In the genomic region with DNA sequence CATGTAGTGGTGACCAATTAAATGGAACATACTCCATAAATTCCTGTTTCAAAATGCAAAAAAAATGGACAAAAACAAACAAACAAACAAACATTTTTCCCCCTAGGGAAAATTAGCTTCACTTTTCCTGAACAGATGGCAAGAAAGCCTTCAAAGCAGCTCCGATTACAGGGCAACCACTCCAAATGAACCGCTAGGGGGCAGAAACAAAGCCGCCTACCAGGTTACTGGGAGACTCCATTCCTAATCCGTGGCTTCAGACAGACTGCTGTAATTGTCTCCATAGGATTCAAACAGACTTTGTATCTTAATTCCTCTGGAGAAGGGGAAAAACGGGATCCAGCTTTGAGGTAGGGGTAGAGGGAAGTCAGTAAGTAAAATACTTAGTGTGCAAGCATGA, we compare ENCODE assay signal across 9 mouse cellular contexts.
DNase-seq lines count a peak whose midpoint lies in the region; TF ChIP-seq lines count a peak whose summit lies in the region.
"Had no signal": no experiment of that assay in that cellular context is flagged by ENCODE, and none has a peak within 500 bp of the region (broad histone marks: within the 10 kb centered on the region; RNA-seq: fewer than 3 reads in every experiment).

No protein-coding gene starts in this region.

- intact Hi-C loops in left cerebral cortex, adult 2 months (cut with DNase I): no loop called here

- peak; percentile 51 for TF ChIP-seq CTCF in left cerebral cortex, adult 2 months (IDR thresholded peaks at IDR 0.05)

- no peak overlapping the region for H3K27ac ChIP-seq in left cerebral cortex, adult 2 months
- H3K27ac ChIP-seq: embryonic facial prominence, embryonic 13.5 days had no signal

- peak; percentile 11 for DNase-seq in adrenal gland, adult 2 months
- DNase-seq in adrenal gland, postnatal 4 days (ENCODE audit: low spot score in 2 of 2): no peak
- peak in 1 of 2 experiments; percentile 8 for DNase-seq in left cerebral cortex, adult 2 months (ENCODE audit: extremely low spot score in 1 of 2, low spot score in 2 of 2)
- DNase-seq in left cerebral cortex, adult 9 months (ENCODE audit: low spot score in 2 of 2): no peak
- peak; percentile 48 for DNase-seq in R1 (ENCODE audit: low read depth, low spot score)
- DNase-seq in embryo, embryonic 11.5 days (ENCODE audit: low read depth, low spot score): peak; percentile 32
- peak; percentile 66 for DNase-seq in retina, postnatal 1 day
- no peak for DNase-seq in urinary bladder, adult 18-20 months (ENCODE audit: low spot score in 2 of 2)

- H3K4me3 ChIP-seq in left cerebral cortex, adult 2 months: no peak overlapping the region
- H3K4me3 ChIP-seq: embryonic facial prominence, embryonic 13.5 days had no signal

Comparison
In these comparisons a context has a peak if more than half of its experiments do, and no peak if none do; other contexts are left out.
1. DNase-seq: peak in adrenal gland, adult 2 months (single experiment), R1 (single experiment), embryo, embryonic 11.5 days (single experiment) and retina, postnatal 1 day (single experiment); none in adrenal gland, postnatal 4 days (0 of 2), left cerebral cortex, adult 9 months (0 of 2) and urinary bladder, adult 18-20 months (0 of 2).